Mouse (Mus musculus): Measurements from ENCODE around the gene Cntnap2. TPM values are rescaled to one million over a fixed set of nuclear protein-coding genes. Genes with fewer than 3 reads are reported as not detected.
A peak's percentile ranks its signal among the peaks of the same experiment; 100 is the strongest.

Cntnap2 gene
- total and polyA plus RNA-seq, 3 experiments, result 0.30 to 0.79 (median 0.44) TPM

DNA sequence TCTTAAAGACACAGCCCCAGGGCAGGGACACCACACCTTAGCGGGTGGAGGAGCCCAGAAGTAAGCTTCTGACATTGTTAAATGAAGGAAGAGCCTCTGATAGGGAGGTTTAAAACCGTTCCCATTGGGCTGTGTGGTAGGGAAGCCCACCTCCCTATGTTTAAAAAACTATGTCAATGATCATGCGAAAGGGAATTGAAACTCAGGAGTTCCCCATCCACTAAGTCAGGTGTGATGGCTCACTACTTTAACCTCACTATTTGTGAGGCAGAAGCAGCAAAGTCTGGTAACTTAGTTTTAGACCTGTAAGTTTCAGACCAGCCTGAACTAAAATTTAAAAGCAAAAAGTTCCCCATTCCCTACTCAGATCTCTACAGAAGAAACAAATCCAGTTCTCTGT, 2210.3 kb downstream of the Cntnap2 start:
- dilution Hi-C loops (cut with MboI; ENCODE audit: extremely low pct_ligation_motif_present, extremely low pct_unique_long_range_greater_than_20kb, low sequenced_read_pairs) (no loop called here), in situ Hi-C loops (cut with MboI; ENCODE audit: low pct_ligation_motif_present, low pct_unique_long_range_greater_than_20kb, low sequenced_read_pairs) (no loop called here)
- no peaks in the 10 kb centered on the region for H3K9me3 ChIP-seq (replicated peaks; ENCODE audit: low read length)
- H3K4me1 ChIP-seq (ENCODE audit: control insufficient read depth in 1 of 2, insufficient read depth in 2 of 2), result peaks cover 14 to 57% of the 10 kb centered on the region in 2 experiments
- DNase-seq (ENCODE audit: extremely low read depth), result peak; percentile 39
- H3K27ac ChIP-seq (ENCODE audit: insufficient read depth, low read depth), result no peak overlapping the region
- H3K4me3 ChIP-seq (replicated peaks in 1 of 3; ENCODE audit: low read depth in 2 of 3, low read length in 2 of 3, poor library complexity in 1 of 3), result no peak overlapping the region
- H3K27me3 ChIP-seq (replicated peaks), result no peaks in the 10 kb centered on the region
- no peak overlapping the region for H3K4me2 ChIP-seq (ENCODE audit: insufficient read depth, low read depth, poor library complexity, severe bottlenecking)
- TF ChIP-seq CTCF (conservative IDR thresholded peaks at IDR 0.05 in 1 of 2, IDR thresholded peaks at IDR 0.05 in 1 of 2; ENCODE audit: low read depth in 2 of 2, low read length in 2 of 2), result no peak
- peak; percentile 83 for TF ChIP-seq IRF4 (IDR thresholded peaks at IDR 0.05; ENCODE audit: low read depth, low read length)
- peak; percentile 74 for TF ChIP-seq EP300 (IDR thresholded peaks at IDR 0.05; ENCODE audit: low read length)
- no peak for TF ChIP-seq HCFC1 (IDR thresholded peaks at IDR 0.05; ENCODE audit: low read depth, low read length)
- peak; percentile 19; the same call in 1 of the 2 replicates for TF ChIP-seq BHLHE40 (IDR thresholded peaks at IDR 0.05; ENCODE audit: low read depth, low read length)
- H3K79me2 ChIP-seq (replicated peaks; ENCODE audit: control insufficient read depth, extremely low read depth, insufficient read depth, poor library complexity, severe bottlenecking), result no peaks in the 10 kb centered on the region
- H3K36me3 ChIP-seq (replicated peaks in 1 of 2; ENCODE audit: control insufficient read depth in 1 of 2, insufficient read depth in 1 of 2, low read length in 1 of 2), result no peaks in the 10 kb centered on the region
- H3K9ac ChIP-seq (ENCODE audit: insufficient read depth, low read depth), result no peak overlapping the region

DNA sequence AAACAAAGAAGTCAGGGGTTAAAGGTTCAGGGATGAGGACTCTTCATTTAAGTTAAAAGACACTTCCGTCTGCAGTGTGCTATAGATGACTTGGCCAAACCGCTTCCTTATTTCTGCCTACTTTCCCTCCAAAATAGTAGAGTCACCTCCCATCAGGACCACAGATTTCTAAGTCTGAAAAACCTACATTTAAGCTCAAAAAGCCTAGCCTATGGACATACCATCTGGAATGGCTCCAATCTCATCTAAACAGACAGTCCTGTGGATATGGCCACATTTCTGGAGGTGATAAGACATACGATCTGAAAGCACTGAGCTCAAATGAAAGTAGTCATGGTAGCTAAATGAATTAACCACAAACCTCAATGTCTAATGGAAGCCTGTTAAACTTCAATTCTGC, 2212.4 kb downstream of the Cntnap2 start:
- no peaks in the 10 kb centered on the region for H3K27me3 ChIP-seq (replicated peaks)
- no peak overlapping the region for H3K4me2 ChIP-seq (ENCODE audit: insufficient read depth, low read depth, poor library complexity, severe bottlenecking)
- H3K9me3 ChIP-seq (replicated peaks; ENCODE audit: low read length), result no peaks in the 10 kb centered on the region
- H3K27ac ChIP-seq (ENCODE audit: insufficient read depth, low read depth), result no peak overlapping the region
- H3K9ac ChIP-seq (ENCODE audit: insufficient read depth, low read depth), result no peak overlapping the region
- H3K4me1 ChIP-seq (ENCODE audit: control insufficient read depth in 1 of 2, insufficient read depth in 2 of 2), result peaks cover 14 to 60% of the 10 kb centered on the region in 2 experiments
- H3K4me3 ChIP-seq (replicated peaks in 1 of 3; ENCODE audit: low read depth in 2 of 3, low read length in 2 of 3, poor library complexity in 1 of 3), result no peak overlapping the region
- dilution Hi-C loops (cut with MboI; ENCODE audit: extremely low pct_ligation_motif_present, extremely low pct_unique_long_range_greater_than_20kb, low sequenced_read_pairs) (no loop called here), in situ Hi-C loops (cut with MboI; ENCODE audit: low pct_ligation_motif_present, low pct_unique_long_range_greater_than_20kb, low sequenced_read_pairs) (no loop called here)
- DNase-seq (ENCODE audit: extremely low read depth), result no peak
- no peaks in the 10 kb centered on the region for H3K79me2 ChIP-seq (replicated peaks; ENCODE audit: control insufficient read depth, extremely low read depth, insufficient read depth, poor library complexity, severe bottlenecking)
- TF ChIP-seq MAX (IDR thresholded peaks at IDR 0.05; ENCODE audit: low read length) (peak; percentile 13; the same call in 1 of the 2 replicates), IRF4 (IDR thresholded peaks at IDR 0.05; ENCODE audit: low read depth, low read length) (peak; percentile 34; the same call in 1 of the 2 replicates), MXI1 (IDR thresholded peaks at IDR 0.05; ENCODE audit: low read depth, low read length) (no peak), EP300 (IDR thresholded peaks at IDR 0.05; ENCODE audit: low read length) (peak; percentile 58)
- no peaks in the 10 kb centered on the region for H3K36me3 ChIP-seq (replicated peaks in 1 of 2; ENCODE audit: control insufficient read depth in 1 of 2, insufficient read depth in 1 of 2, low read length in 1 of 2)

DNA sequence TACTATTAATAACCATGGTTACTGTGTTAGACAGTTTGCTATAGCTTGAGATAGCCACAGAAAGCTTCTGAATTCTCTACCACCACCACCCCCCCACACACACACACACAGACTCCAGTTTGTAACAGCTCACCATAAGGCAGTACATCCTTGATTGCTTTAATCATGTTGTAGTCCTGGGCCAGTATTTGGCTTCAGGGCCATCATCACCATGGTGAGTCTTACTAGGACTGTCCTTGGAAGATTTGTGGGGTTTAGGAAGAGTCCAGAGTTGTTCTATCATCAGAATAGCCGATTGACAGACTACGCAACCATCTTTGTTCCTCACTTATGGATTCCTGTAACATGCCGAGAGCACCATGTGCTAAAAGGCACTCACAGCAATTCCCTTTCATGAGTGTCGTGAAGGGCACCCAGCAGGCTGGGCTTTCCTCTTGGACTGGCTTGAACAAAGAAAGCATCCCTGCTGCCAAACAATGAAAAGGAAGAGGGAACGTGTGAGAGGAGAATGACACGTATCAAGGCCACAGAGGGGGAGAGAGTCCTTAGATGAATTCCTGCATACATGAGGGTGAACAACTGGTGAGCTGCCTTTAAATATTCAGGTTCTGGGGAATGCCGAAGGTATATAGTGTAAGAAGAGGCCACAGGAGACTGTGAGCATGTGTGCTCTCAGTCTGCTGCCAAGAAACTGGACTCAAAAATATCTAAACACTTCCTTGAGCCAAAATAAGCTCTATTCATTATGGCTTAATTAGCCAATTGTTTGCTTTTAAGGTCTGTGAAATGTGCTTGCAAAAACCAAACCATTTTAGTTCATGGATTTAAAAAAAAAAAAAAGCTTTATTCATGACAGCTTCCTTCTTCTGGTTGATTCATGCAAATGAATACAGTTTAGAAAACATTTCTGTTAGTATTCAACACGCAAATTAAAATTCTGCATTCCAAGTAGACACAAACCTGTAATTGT, 2213.7 kb downstream of the Cntnap2 start:
- TF ChIP-seq PAX5 (IDR thresholded peaks at IDR 0.05; ENCODE audit: low read length), result no peak
- no peak for TF ChIP-seq ZNF384 (IDR thresholded peaks at IDR 0.05; ENCODE audit: low read depth, low read length)
- TF ChIP-seq POLR2AphosphoS2 (IDR thresholded peaks at IDR 0.05; ENCODE audit: low read depth, low read length), result no peak
- no peak for TF ChIP-seq ZKSCAN1 (IDR thresholded peaks at IDR 0.05; ENCODE audit: borderline replicate concordance, low read depth, low read length)
- no peak overlapping the region for H3K4me2 ChIP-seq (ENCODE audit: insufficient read depth, low read depth, poor library complexity, severe bottlenecking)
- no peaks in the 10 kb centered on the region for H3K27me3 ChIP-seq (replicated peaks)
- no peaks in the 10 kb centered on the region for H3K79me2 ChIP-seq (replicated peaks; ENCODE audit: control insufficient read depth, extremely low read depth, insufficient read depth, poor library complexity, severe bottlenecking)
- no peak overlapping the region for H3K9ac ChIP-seq (ENCODE audit: insufficient read depth, low read depth)
- H3K4me1 ChIP-seq (ENCODE audit: control insufficient read depth in 1 of 2, insufficient read depth in 2 of 2), result peaks cover 14 to 60% of the 10 kb centered on the region in 2 experiments
- no peaks in the 10 kb centered on the region for H3K36me3 ChIP-seq (replicated peaks in 1 of 2; ENCODE audit: control insufficient read depth in 1 of 2, insufficient read depth in 1 of 2, low read length in 1 of 2)
- no peak for DNase-seq (ENCODE audit: extremely low read depth)
- H3K4me3 ChIP-seq (replicated peaks in 1 of 3; ENCODE audit: low read depth in 2 of 3, low read length in 2 of 3, poor library complexity in 1 of 3), result no peak overlapping the region
- H3K27ac ChIP-seq (ENCODE audit: insufficient read depth, low read depth), result no peak overlapping the region
- no peaks in the 10 kb centered on the region for H3K9me3 ChIP-seq (replicated peaks; ENCODE audit: low read length)
- in situ Hi-C loops (cut with MboI; ENCODE audit: low pct_ligation_motif_present, low pct_unique_long_range_greater_than_20kb, low sequenced_read_pairs), result no loop called here
- dilution Hi-C loops (cut with MboI; ENCODE audit: extremely low pct_ligation_motif_present, extremely low pct_unique_long_range_greater_than_20kb, low sequenced_read_pairs), result no loop called here
